Mouse (Mus musculus) limb, embryonic 15.5 days (tissue): Measurements from ENCODE around the gene Gm11985. TPM values are rescaled to one million over a fixed set of nuclear protein-coding genes. Genes with fewer than 3 reads are reported as not detected.

Experiments used
- ATAC-seq: fragments of 200-750 bp; cut with Nextera tagmentation; 2 replicates; pipeline ENCODE4 v1.8.0; 2017; ENCODE audit warnings: low read depth, moderate TSS enrichment; ENCODE audit not compliant: insufficient number of reproducible peaks, low FRiP score, low TSS enrichment
- H3K27ac ChIP-seq: fragments of 300-500 bp; sonication (generic); 2 replicates; pipeline ENCODE4 v1.5.1; 2015; ENCODE audit warnings: moderate library complexity, mild to moderate bottlenecking, inconsistent platforms
- H3K27me3 ChIP-seq: fragments of 300-500 bp; sonication (generic); 2 replicates; pipeline ENCODE4 v1.6.1; 2015; ENCODE audit warnings: inconsistent platforms
- H3K36me3 ChIP-seq: fragments of 300-500 bp; sonication (generic); 2 replicates; pipeline ENCODE4 v1.6.1; 2015; ENCODE audit warnings: inconsistent platforms
- H3K4me1 ChIP-seq: fragments of 300-500 bp; sonication (generic); 2 replicates; pipeline ENCODE4 v1.6.1; 2015; ENCODE audit warnings: inconsistent platforms
- H3K4me2 ChIP-seq: fragments of 300-500 bp; sonication (generic); 2 replicates; pipeline ENCODE4 v1.6.1; 2015; ENCODE audit warnings: mild to moderate bottlenecking, inconsistent platforms
- H3K4me3 ChIP-seq: fragments of 300-500 bp; sonication (generic); 2 replicates; pipeline ENCODE4 v1.5.1; 2015; ENCODE audit warnings: mild to moderate bottlenecking, inconsistent platforms
- H3K9ac ChIP-seq: fragments of 300-500 bp; sonication (generic); 2 replicates; pipeline ENCODE4 v1.6.1; 2015; ENCODE audit warnings: inconsistent platforms
- H3K9me3 ChIP-seq: fragments of 300-500 bp; sonication (generic); 2 replicates; pipeline ENCODE4 v1.6.1; 2016; ENCODE audit warnings: inconsistent platforms
- WGBS: fragments of 180-500 bp; shearing (Covaris S2); methylation state at CpG from one replicate; pipeline ENCODE4 v1.1.7; 2015; 5-methylcytosine and 5-hydroxymethylcytosine counted together
- polyA plus RNA-seq: library from polyadenylated mRNA; unstranded; fragments of >200 nt; fragmentation: Nextera tagmentation; extraction: Ambion mirVana; gene quantifications from 2 replicates; pipeline ENCODE4 v1.2.1, GENCODE M21; 2015

Gene Gm11985
- polyA plus RNA-seq, 1 experiment from 2014 or later, result not detected

DNA sequence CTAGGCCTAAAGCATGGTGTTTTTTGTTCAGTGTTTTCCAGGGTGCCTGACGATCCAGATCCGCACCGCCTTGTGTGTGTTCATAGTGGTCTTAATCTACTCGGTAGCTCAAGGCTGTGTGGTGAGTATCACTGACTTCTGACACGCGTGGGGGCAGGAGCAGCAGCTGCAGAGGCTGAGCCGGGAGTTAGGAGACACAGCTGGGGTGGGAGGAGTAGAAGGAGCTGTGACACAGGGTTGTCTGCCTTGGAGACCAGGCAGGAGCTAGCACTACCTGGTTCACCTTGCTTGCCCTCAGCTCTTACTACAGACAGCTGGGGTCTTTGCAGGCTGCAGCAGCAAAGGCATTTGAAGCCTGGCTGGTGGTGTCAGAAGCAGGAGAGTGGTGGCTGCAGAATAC lies 38.9 kb downstream of the Gm11985 start:
- Histone ChIP-seq H3K36me3 (no peaks in the 10 kb centered on the region), H3K4me3 (no peak overlapping the region), H3K27ac (no peak overlapping the region), H3K4me2 (no peak overlapping the region), H3K27me3 (no peaks in the 10 kb centered on the region), H3K9me3 (no peaks in the 10 kb centered on the region), H3K9ac (no peak overlapping the region), H3K4me1 (no peaks in the 10 kb centered on the region)
- 69% methylated on average over 7 of the region's 7 CpGs for WGBS
- no peak for ATAC-seq

DNA sequence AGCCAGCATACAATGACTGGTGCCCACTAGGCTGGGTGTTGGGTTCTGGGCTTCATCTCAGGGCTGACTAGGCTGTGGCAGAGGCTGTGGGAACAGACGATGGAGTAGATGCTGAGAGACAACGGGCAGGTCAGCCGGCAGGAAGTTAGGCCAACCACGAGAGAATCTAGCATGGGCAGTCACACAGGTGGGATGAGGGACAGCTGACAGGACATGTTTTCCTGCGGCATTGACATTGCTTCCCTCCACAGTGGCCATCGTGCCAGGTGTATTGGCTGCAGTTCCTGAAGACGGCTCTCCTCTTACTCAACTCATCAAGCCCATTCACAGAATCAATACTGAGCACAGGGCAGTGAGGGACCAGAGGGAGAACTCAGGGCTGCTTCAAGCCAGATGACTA lies 40.4 kb downstream of the Gm11985 start:
- ATAC-seq, result no peak
- Histone ChIP-seq H3K27me3 (no peaks in the 10 kb centered on the region), H3K27ac (no peak overlapping the region), H3K4me3 (no peak overlapping the region), H3K4me2 (no peak overlapping the region), H3K9me3 (no peaks in the 10 kb centered on the region), H3K36me3 (no peaks in the 10 kb centered on the region), H3K4me1 (no peaks in the 10 kb centered on the region), H3K9ac (no peak overlapping the region)
- 83% methylated on average over 7 of the region's 7 CpGs for WGBS

DNA sequence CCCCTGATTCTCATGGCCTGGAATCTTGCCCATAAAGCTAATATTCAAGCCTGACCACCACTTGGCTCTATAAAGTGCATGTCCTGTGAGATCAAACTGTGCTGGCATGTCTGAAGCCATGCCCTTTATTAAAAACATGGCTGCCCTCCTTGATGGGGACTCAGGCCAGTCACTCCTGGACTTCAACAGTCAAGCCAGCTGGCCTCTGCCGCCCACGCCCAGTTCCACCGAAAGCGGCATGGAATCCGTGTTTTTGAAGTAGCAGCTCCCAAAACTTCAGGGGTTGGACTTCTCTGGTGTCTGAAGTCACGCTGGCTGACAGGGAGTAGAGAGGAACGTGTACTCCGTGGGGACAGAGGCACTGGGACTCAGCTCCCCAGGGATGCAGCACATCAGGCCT lies 40.8 kb downstream of the Gm11985 start:
- 84% methylated on average over 8 of the region's 8 CpGs for WGBS
- Histone ChIP-seq H3K27ac (no peak overlapping the region), H3K4me1 (peaks cover 3% of the 10 kb centered on the region), H3K9me3 (no peaks in the 10 kb centered on the region), H3K36me3 (no peaks in the 10 kb centered on the region), H3K9ac (no peak overlapping the region), H3K27me3 (no peaks in the 10 kb centered on the region), H3K4me3 (no peak overlapping the region), H3K4me2 (no peak overlapping the region)
- no peak for ATAC-seq

DNA sequence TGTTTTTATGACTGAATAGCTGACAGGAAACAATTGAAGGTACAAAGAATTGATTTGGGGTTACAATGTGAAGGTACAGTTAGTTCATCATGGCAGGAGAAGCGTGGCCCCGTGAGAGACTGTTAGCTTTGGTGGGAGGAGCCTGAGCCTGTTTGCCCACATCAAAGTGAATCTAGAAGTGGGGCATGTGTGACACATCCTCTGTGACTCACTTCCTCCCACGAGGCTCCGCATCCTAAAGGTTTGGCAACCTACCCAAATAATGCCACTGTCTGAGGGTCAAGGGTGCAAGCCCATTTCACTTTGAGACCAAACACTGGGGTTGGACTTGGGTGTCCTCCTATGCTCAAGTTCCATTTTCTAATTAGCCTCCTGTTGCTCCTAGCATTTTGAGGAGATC lies 43.1 kb downstream of the Gm11985 start:
- ATAC-seq, result no peak
- Histone ChIP-seq H3K27me3 (no peaks in the 10 kb centered on the region), H3K36me3 (no peaks in the 10 kb centered on the region), H3K4me1 (peaks cover 4% of the 10 kb centered on the region), H3K9me3 (no peaks in the 10 kb centered on the region), H3K4me2 (no peak overlapping the region), H3K4me3 (no peak overlapping the region), H3K9ac (no peak overlapping the region), H3K27ac (no peak overlapping the region)
- 66% methylated on average over 4 of the region's 4 CpGs for WGBS

DNA sequence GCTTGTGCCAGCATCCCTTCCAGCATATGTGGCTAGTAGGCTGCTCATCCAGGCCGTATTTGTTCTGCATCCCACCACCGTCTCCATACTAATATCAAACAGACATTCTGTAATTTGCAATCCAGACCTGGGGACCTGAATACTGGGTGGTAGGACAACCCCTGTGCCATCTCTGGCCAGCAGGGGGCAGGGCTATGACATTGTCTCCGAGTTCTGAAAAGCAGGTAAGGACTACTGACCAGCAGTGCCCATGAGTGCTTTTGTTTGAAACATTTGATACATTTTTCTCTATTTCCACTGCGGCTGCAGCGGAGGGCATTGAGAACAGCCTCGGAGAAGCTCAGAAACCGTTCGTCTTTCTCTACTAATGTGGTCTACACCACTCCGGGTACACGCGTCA lies 44.0 kb downstream of the Gm11985 start:
- Histone ChIP-seq H3K9me3 (no peaks in the 10 kb centered on the region), H3K9ac (no peak overlapping the region), H3K4me3 (no peak overlapping the region), H3K4me2 (no peak overlapping the region), H3K4me1 (peaks cover 4% of the 10 kb centered on the region), H3K27ac (no peak overlapping the region), H3K27me3 (no peaks in the 10 kb centered on the region), H3K36me3 (no peaks in the 10 kb centered on the region)
- ATAC-seq, result no peak
- WGBS, result 88% methylated on average over 11 of the region's 11 CpGs

DNA sequence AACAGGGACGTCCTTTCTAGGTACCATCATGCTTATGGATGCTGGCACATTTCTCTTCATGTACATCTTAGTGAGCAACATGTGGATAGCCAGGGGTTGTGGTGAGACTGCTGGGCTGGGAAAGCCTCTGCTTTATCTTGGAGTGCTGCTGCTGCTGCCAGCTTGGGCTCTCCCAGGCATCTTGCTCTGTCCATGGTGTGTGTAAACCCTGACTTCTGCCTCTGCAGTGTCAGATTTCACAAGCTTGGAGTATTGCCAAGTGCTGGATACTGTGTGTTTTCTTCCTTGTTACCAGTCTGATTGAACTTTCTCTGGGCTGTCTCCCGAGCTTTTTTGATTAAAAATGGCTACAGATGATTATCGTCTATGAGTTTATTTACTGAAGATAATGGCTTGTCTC lies 45.6 kb downstream of the Gm11985 start:
- no peak overlapping the region for H3K9ac ChIP-seq
- ATAC-seq, result no peak
- H3K4me3 ChIP-seq, result no peak overlapping the region
- H3K27ac ChIP-seq, result no peak overlapping the region
- H3K36me3 ChIP-seq, result no peaks in the 10 kb centered on the region
- H3K9me3 ChIP-seq, result no peaks in the 10 kb centered on the region
- H3K4me2 ChIP-seq, result no peak overlapping the region
- H3K27me3 ChIP-seq, result no peaks in the 10 kb centered on the region
- peaks cover 4% of the 10 kb centered on the region for H3K4me1 ChIP-seq
- 21% methylated on average over 3 of the region's 3 CpGs for WGBS

DNA sequence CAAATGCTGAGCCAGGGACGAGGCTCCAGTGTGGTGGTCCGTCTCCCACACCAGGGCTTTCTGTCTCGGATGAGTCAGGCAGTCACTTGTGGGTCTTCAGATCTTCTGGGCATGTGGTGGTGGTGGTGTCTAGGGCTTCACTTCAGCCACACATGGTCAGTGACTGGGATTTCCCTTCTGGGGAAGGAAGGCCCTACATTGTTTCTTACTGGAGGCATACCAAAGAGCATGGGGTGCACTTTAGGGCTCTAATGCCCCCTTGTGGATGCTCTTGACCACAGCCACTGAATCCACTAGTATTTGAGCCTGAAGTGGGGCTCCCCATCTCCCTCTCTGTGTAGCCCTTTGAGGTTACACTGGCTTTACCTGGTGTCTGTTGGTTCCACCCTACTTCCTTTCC lies 47.9 kb downstream of the Gm11985 start:
- 89% methylated on average over 3 of the region's 3 CpGs for WGBS
- Histone ChIP-seq H3K36me3 (no peaks in the 10 kb centered on the region), H3K27me3 (no peaks in the 10 kb centered on the region), H3K4me2 (no peak overlapping the region), H3K27ac (no peak overlapping the region), H3K4me1 (peaks cover 4% of the 10 kb centered on the region), H3K4me3 (no peak overlapping the region), H3K9me3 (no peaks in the 10 kb centered on the region), H3K9ac (no peak overlapping the region)
- ATAC-seq, result no peak

DNA sequence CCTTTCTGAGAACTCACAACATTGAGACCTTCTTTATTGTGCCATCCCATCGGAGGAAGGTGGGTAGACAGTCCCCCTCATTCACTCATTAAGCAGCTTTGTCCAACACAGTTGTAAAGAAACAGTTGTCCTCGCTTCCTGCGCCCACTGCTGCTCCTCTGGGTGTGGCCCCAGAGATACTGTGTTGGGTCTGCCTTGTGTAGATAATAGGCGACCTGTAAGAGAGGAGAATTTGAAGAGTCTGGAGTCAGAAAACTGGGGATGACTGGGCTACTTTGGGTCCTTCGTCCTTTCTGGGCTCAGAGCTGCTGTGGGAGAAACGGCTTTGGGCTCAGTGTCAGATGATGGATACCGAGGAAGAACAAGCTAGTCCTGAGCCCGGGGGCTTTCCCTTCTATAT lies 50.0 kb downstream of the Gm11985 start:
- Histone ChIP-seq H3K27ac (no peak overlapping the region), H3K9ac (no peak overlapping the region), H3K27me3 (no peaks in the 10 kb centered on the region), H3K36me3 (no peaks in the 10 kb centered on the region), H3K9me3 (no peaks in the 10 kb centered on the region), H3K4me2 (no peak overlapping the region), H3K4me1 (peaks cover 4% of the 10 kb centered on the region), H3K4me3 (no peak overlapping the region)
- 85% methylated on average over 8 of the region's 8 CpGs for WGBS
- ATAC-seq, result no peak

DNA sequence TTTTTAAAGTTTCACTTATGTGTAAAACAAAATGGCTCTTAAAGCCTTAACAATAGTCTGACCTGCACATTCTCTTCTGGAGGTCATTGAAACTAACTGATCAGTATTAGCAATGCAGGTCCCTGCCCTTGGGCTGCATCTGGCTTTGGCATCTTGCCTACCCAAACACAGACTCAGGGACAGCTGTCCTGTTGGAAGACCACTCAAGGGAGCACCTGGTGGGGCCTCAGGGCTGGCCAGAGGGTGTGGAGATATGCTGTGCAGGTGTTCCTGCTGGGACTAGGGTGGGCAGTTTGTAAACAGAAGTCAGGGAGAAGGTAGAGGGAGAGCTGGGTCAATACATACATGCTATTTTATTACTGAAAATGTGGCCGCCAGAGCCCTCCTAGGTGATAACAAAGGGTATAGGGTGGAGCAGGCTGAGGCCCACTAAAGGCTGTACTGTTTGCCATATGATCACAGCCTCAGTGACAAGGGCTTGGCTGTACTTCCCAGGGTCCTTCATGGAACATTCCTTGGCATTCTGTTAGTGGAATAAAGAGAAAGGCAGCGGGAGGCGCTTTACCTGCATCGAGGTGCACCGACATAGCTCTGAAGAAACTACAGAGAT lies 52.0 kb downstream of the Gm11985 start:
- no peak for ATAC-seq
- H3K4me3 ChIP-seq, result no peak overlapping the region
- H3K9ac ChIP-seq, result no peak overlapping the region
- no peaks in the 10 kb centered on the region for H3K27me3 ChIP-seq
- WGBS, result 92% methylated on average over 5 of the region's 5 CpGs
- no peaks in the 10 kb centered on the region for H3K4me1 ChIP-seq
- H3K9me3 ChIP-seq, result no peaks in the 10 kb centered on the region
- no peaks in the 10 kb centered on the region for H3K36me3 ChIP-seq
- no peak overlapping the region for H3K4me2 ChIP-seq
- no peak overlapping the region for H3K27ac ChIP-seq

DNA sequence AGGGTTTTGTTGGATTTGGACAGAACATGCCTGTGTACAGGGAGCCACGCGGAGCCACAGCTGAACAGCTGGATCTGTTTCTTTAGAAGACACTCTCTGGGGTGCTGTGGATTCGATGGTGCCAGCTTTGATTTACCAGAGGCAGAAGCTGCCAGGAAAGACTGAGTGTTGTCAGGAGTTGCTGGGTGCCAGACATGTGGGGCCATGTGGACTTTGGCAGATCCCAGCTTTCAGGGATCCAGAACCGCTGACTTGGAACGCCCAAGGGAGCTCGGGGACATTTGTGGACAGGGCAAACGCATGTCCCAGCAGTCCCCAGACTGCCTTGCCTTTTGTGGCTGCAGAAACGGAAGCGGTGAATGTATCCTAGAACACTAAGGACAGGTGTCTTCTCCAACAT lies 52.6 kb downstream of the Gm11985 start:
- 82% methylated on average over 9 of the region's 9 CpGs for WGBS
- Histone ChIP-seq H3K9me3 (no peaks in the 10 kb centered on the region), H3K36me3 (no peaks in the 10 kb centered on the region), H3K27me3 (no peaks in the 10 kb centered on the region), H3K4me3 (no peak overlapping the region), H3K4me2 (no peak overlapping the region), H3K4me1 (no peaks in the 10 kb centered on the region), H3K9ac (no peak overlapping the region), H3K27ac (no peak overlapping the region)
- no peak for ATAC-seq

DNA sequence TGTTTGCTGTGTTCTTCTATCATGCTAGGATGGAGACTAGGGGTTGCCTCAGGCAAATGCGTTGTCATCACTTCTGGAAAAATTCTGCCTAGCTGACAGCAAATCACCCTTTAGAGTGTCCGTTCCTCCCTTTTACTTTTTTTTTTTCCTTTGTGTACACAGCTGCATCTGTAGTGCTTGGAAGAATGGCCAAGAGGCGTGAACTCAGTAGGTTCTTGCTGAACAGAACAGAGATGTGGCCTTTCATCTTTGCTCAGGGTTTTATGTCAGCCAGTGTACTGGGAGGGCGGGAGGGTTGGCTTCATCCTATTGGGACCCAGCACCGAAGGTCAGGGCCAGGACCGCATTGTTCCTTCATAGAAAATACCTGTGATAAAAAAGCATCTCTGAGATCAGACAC lies 53.1 kb downstream of the Gm11985 start:
- Histone ChIP-seq H3K4me1 (no peaks in the 10 kb centered on the region), H3K9me3 (no peaks in the 10 kb centered on the region), H3K9ac (no peak overlapping the region), H3K27me3 (no peaks in the 10 kb centered on the region), H3K4me3 (no peak overlapping the region), H3K4me2 (no peak overlapping the region), H3K27ac (no peak overlapping the region), H3K36me3 (no peaks in the 10 kb centered on the region)
- no peak for ATAC-seq
- 81% methylated on average over 6 of the region's 6 CpGs for WGBS

DNA sequence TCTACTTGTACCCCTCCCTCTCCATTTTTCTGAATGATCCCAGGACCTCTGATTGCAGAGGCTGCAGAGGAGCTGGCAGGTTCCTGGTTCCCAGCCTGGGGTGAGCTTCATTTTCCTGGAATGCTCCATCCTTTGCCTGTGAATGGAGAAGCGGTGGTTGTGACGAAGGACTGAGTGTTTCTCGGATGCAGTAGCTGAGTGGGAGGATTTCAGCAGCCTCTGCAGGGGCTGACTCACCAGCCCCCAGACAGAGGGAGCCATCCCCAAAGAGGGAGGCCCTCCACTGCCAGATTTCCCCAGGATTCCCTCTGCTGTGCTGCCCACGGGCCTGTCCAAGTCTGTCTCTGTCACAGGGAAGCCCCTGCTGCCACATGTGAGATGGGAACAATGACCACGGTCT lies 54.0 kb downstream of the Gm11985 start:
- H3K9me3 ChIP-seq, result no peaks in the 10 kb centered on the region
- no peaks in the 10 kb centered on the region for H3K27me3 ChIP-seq
- WGBS, result 79% methylated on average over 5 of the region's 5 CpGs
- H3K4me2 ChIP-seq, result no peak overlapping the region
- H3K4me1 ChIP-seq, result no peaks in the 10 kb centered on the region
- H3K4me3 ChIP-seq, result no peak overlapping the region
- no peak overlapping the region for H3K27ac ChIP-seq
- H3K9ac ChIP-seq, result no peak overlapping the region
- ATAC-seq, result no peak
- no peaks in the 10 kb centered on the region for H3K36me3 ChIP-seq

DNA sequence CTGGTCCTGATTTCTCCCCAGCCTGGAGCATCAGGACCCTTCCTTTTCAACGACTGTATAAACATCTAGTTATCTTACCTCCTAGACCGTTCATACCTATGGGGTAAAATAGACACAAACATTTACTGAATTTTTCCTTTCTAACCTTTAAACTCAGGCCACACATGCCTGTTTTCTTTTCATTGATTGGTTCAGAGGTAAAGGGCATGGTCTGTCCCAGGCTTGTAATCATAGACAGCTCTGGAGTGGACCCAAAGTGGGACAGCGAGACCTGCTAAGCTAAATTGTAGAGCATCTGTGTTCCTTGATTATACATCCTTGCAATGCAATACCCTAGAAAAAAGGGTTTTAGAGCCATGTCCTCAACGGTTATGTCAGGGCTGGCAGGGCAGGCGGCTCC lies 54.6 kb downstream of the Gm11985 start:
- Histone ChIP-seq H3K27me3 (no peaks in the 10 kb centered on the region), H3K27ac (no peak overlapping the region), H3K4me3 (no peak overlapping the region), H3K4me1 (no peaks in the 10 kb centered on the region), H3K36me3 (no peaks in the 10 kb centered on the region), H3K9ac (no peak overlapping the region), H3K4me2 (no peak overlapping the region), H3K9me3 (no peaks in the 10 kb centered on the region)
- ATAC-seq, result no peak
- WGBS, result 89% methylated on average over 5 of the region's 5 CpGs
